Mouse (Mus musculus) spleen, adult 18-20 months (tissue): Measurements from ENCODE around the gene Rbfox3.

Source experiments
- DNase-seq, 2 experiments: peaks; one replicate each; pipeline ENCODE4 v3.0.0; 2022; ENCODE audit warnings: mixed read lengths in 2 of 2

The Rbfox3 gene

GRCm38 (mm10) chr11:118911307-118912070 lies at the start of gene Rbfox3:
Gene Rbfox3 (minus strand): TSS chr11:118911597.
- no peak for DNase-seq

GRCm38 (mm10) chr11:118960649-118961048 lies 49.3 kb upstream of the Rbfox3 start:
- no peak for DNase-seq

GRCm38 (mm10) chr11:118957070-118957471 lies 45.7 kb upstream of the Rbfox3 start:
- DNase-seq: no peak

- no peak for DNase-seq
Measured at GRCm38 (mm10) chr11:118955016-118955415, 43.6 kb upstream of the Rbfox3 start.

- no peak for DNase-seq
Measured at GRCm38 (mm10) chr11:118945868-118946267, 34.5 kb upstream of the Rbfox3 start.

GRCm38 (mm10) chr11:118941268-118941667 lies 29.9 kb upstream of the Rbfox3 start:
- no peak for DNase-seq

GRCm38 (mm10) chr11:118940539-118940938 lies 29.1 kb upstream of the Rbfox3 start:
- DNase-seq: no peak

GRCm38 (mm10) chr11:118939731-118940130 lies 28.3 kb upstream of the Rbfox3 start:
- DNase-seq: no peak

- no peak for DNase-seq
Measured at GRCm38 (mm10) chr11:118934925-118935324, 23.5 kb upstream of the Rbfox3 start.

GRCm38 (mm10) chr11:118927081-118927480 lies 15.7 kb upstream of the Rbfox3 start:
- no peak for DNase-seq

- no peak for DNase-seq
Measured at GRCm38 (mm10) chr11:118921852-118922251, 10.5 kb upstream of the Rbfox3 start.

- no peak for DNase-seq
Measured at GRCm38 (mm10) chr11:118916423-118917030, 5.1 kb upstream of the Rbfox3 start.

- no peak for DNase-seq
Measured at GRCm38 (mm10) chr11:118915888-118916287, 4.5 kb upstream of the Rbfox3 start.

- no peak for DNase-seq
Measured at GRCm38 (mm10) chr11:118912686-118913085, 1.3 kb upstream of the Rbfox3 start.

- no peak for DNase-seq
Measured at GRCm38 (mm10) chr11:118910756-118911155, 641 bp downstream of the Rbfox3 start.

- no peak for DNase-seq
Measured at GRCm38 (mm10) chr11:118909814-118910201, 1.6 kb downstream of the Rbfox3 start.

- DNase-seq: no peak
Measured at GRCm38 (mm10) chr11:118908981-118909813, 2.2 kb downstream of the Rbfox3 start.

GRCm38 (mm10) chr11:118908431-118908980 lies 2.9 kb downstream of the Rbfox3 start:
- DNase-seq: no peak

GRCm38 (mm10) chr11:118907471-118908401 lies 3.7 kb downstream of the Rbfox3 start:
- DNase-seq: no peak

GRCm38 (mm10) chr11:118906824-118907470 lies 4.5 kb downstream of the Rbfox3 start:
- DNase-seq: no peak

- no peak for DNase-seq
Measured at GRCm38 (mm10) chr11:118906131-118906823, 5.1 kb downstream of the Rbfox3 start.
